Mouse (Mus musculus) spleen, adult 2 months (tissue): ENCODE results near the gene Topbp1. TPM values are rescaled to one million over a fixed set of nuclear protein-coding genes. Genes with fewer than 3 reads are reported as not detected.

Experiments used
- DNase-seq, 2 experiments: peaks; one replicate each; pipeline versions ENCODE4 v3.0.0 to v3.0.0-alpha.2; 2012 to 2021; ENCODE audit warnings: low spot score in 2 of 2, low read depth in 1 of 2
- H3K27ac ChIP-seq: fragments of 200-500 bp; 2 replicates; pipeline ENCODE4 v1.5.1; 2012; ENCODE audit warnings: low read length, inconsistent platforms; ENCODE audit not compliant: insufficient read depth
- H3K27me3 ChIP-seq: fragments of 200-500 bp; 2 replicates; pipeline ENCODE4 v1.6.1; 2012; ENCODE audit warnings: mild to moderate bottlenecking, moderate library complexity, low read length, inconsistent platforms; ENCODE audit not compliant: control insufficient read depth, insufficient read depth
- H3K36me3 ChIP-seq: fragments of 200-500 bp; 2 replicates; pipeline ENCODE4 v1.6.1; 2012; ENCODE audit warnings: mild to moderate bottlenecking, low read length, inconsistent platforms; ENCODE audit not compliant: control insufficient read depth, insufficient read depth
- H3K4me1 ChIP-seq: fragments of 200-500 bp; 2 replicates; pipeline ENCODE4 v1.6.1; 2011; ENCODE audit warnings: inconsistent platforms; ENCODE audit not compliant: control insufficient read depth, insufficient read depth, insufficient read length
- H3K4me3 ChIP-seq: fragments of 200-500 bp; 2 replicates; pipeline ENCODE4 v1.5.1; 2011; ENCODE audit warnings: mild to moderate bottlenecking, inconsistent platforms; ENCODE audit not compliant: insufficient read depth, insufficient read length; ENCODE audit errors: extremely low read depth
- CTCF ChIP-seq: fragments of 200-500 bp; IDR thresholded peaks from 2 replicates; pipeline ENCODE4 v1.5.1; 2011; ENCODE audit warnings: mild to moderate bottlenecking, inconsistent platforms; ENCODE audit not compliant: insufficient read depth, insufficient read length, insufficient replicate concordance; ENCODE audit errors: extremely low read depth
- POLR2A ChIP-seq: fragments of 200-500 bp; IDR thresholded peaks from 2 replicates; pipeline ENCODE4 v1.6.1; 2011; ENCODE audit warnings: low read depth, low read length, inconsistent platforms
- WGBS: fragments of 180-500 bp; shearing (Covaris S2); methylation state at CpG from one replicate; pipeline ENCODE4 v1.1.7; 2018; 5-methylcytosine and 5-hydroxymethylcytosine counted together
- polyA plus RNA-seq: library from polyadenylated mRNA; depleted of rRNA; stranded (reverse); fragments of >200 nt; gene quantifications from 2 replicates; pipeline ENCODE4 v1.2.3, GENCODE M21; 2012; rRNA removed

Gene Topbp1
- polyA plus RNA-seq = 13.0 and 13.9 TPM in 2 replicates

DNA sequence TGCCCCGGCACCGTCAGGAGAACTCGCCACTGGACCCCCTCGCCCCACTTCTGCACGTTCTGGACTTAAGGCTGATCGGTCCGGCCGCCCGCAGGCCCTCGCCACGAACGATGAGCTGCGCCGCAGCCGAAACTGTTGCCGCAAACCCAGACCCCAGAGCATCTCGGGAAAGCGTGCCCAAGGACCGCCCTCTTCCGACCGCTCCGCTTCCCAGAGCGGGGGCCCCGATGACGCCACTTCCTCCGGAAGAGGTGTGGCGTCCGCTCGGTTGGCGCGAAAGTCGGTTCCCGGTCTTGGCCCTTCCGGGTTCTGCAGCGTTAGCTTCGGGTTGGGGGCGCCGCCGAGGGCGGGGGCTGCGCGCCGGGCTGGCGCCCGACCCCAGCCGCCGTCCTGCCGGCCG, at the start of gene Topbp1, which contains the start of gene 1300017J02Rik:
Topbp1 (plus strand) TSS at position 289 of the 400 bp plus-strand sequence.
1300017J02Rik (minus strand) TSS at position 156 of the 400 bp plus-strand sequence.
- peak within 1 kb of the TSS; percentile 93 for H3K4me3 ChIP-seq
- H3K4me1 ChIP-seq = peaks cover 2% of the 10 kb centered on the region
- H3K36me3 ChIP-seq = peaks cover 8% of the 10 kb centered on the region
- DNase-seq = peak; percentile 80 to 92
- WGBS = 2% methylated on average over 47 of the region's 49 CpGs
- H3K27me3 ChIP-seq = no peaks in the 10 kb centered on the region
- TF ChIP-seq POLR2A (peak; percentile 95), CTCF (no peak)
- H3K27ac ChIP-seq = peak within 1 kb of the TSS; percentile 97

GRCm38 (mm10) chr9:103265778-103266177, 39.2 kb upstream of the Topbp1 start:
- TF ChIP-seq POLR2A (no peak), CTCF (no peak)
- Histone ChIP-seq H3K36me3 (no peaks in the 10 kb centered on the region), H3K4me3 (no peak overlapping the region), H3K27me3 (no peaks in the 10 kb centered on the region), H3K27ac (no peak overlapping the region), H3K4me1 (no peaks in the 10 kb centered on the region)
- WGBS = 91% methylated on average over 4 of the region's 4 CpGs
- DNase-seq = no peak

GRCm38 (mm10) chr9:103271104-103271503, 33.9 kb upstream of the Topbp1 start:
- no peaks in the 10 kb centered on the region for H3K36me3 ChIP-seq
- no peak overlapping the region for H3K4me3 ChIP-seq
- WGBS = 56% methylated on average over 4 of the region's 4 CpGs
- no peak overlapping the region for H3K27ac ChIP-seq
- no peaks in the 10 kb centered on the region for H3K27me3 ChIP-seq
- H3K4me1 ChIP-seq = no peaks in the 10 kb centered on the region
- TF ChIP-seq CTCF = no peak
- TF ChIP-seq POLR2A = no peak
- DNase-seq = no peak

GRCm38 (mm10) chr9:103274819-103275218, 30.2 kb upstream of the Topbp1 start:
- no peak for TF ChIP-seq POLR2A
- no peak for TF ChIP-seq CTCF
- DNase-seq = no peak
- Histone ChIP-seq H3K36me3 (no peaks in the 10 kb centered on the region), H3K4me3 (no peak overlapping the region), H3K27me3 (no peaks in the 10 kb centered on the region), H3K4me1 (no peaks in the 10 kb centered on the region), H3K27ac (no peak overlapping the region)
- 89% methylated on average over 8 of the region's 8 CpGs for WGBS

GRCm38 (mm10) chr9:103275676-103276075, 29.3 kb upstream of the Topbp1 start:
- no peak overlapping the region for H3K4me3 ChIP-seq
- no peaks in the 10 kb centered on the region for H3K27me3 ChIP-seq
- H3K36me3 ChIP-seq = no peaks in the 10 kb centered on the region
- DNase-seq = no peak
- WGBS = 79% methylated on average over 1 of the region's 1 CpGs
- TF ChIP-seq POLR2A (no peak), CTCF (no peak)
- no peak overlapping the region for H3K27ac ChIP-seq
- no peaks in the 10 kb centered on the region for H3K4me1 ChIP-seq

DNA sequence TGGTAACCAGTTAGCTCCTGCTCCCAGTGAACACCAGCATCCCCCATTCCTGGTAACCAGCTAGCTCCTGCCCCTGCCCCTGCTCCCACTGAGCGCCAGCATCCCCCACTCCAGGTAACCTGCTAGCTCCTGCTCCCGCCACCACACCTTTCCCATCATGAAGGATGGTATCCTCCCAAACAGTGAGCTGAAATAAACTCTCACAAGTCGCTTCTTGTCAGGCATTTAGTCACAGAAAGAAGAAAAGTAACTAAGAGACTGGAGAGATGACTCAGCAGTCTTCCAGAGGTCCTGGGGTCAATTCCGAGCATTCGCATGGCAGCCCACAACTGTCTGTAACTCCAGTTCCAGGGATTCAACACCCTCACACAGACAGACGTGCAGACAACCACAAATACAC, 28.1 kb upstream of the Topbp1 start:
- TF ChIP-seq CTCF = no peak
- no peak for TF ChIP-seq POLR2A
- Histone ChIP-seq H3K27me3 (no peaks in the 10 kb centered on the region), H3K4me1 (no peaks in the 10 kb centered on the region), H3K4me3 (no peak overlapping the region), H3K27ac (no peak overlapping the region), H3K36me3 (no peaks in the 10 kb centered on the region)
- no peak for DNase-seq
- whole genome bisulfite sequencing = 93% methylated on average over 6 of the region's 6 CpGs

DNA sequence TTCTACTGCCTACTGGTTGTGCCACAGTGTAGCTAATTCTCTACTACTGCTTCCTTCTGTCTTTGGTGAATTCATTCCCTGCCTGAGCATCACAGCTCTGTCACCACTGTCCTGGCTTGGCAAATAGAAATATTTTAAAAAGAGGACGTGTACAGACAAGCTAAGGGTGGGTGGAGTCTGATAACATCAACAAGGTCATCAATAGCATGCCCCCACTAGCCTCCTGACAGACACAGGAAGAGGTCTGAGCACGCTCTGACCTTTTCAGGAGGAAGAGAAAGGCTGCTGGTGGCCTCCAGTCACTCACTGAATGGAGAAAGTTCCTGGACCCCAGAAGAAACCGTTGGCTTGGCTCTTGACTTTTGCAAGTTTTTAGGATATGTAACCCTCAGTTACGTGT, 18.6 kb upstream of the Topbp1 start:
- Histone ChIP-seq H3K4me1 (no peaks in the 10 kb centered on the region), H3K27ac (no peak overlapping the region), H3K27me3 (no peaks in the 10 kb centered on the region), H3K4me3 (no peak overlapping the region), H3K36me3 (no peaks in the 10 kb centered on the region)
- TF ChIP-seq CTCF (no peak), POLR2A (no peak)
- WGBS = 55% methylated on average over 4 of the region's 4 CpGs
- DNase-seq = no peak
